Mouse (Mus musculus): Measurements from ENCODE around the gene Olfr1302. TPM values are rescaled to one million over a fixed set of nuclear protein-coding genes. Genes with fewer than 3 reads are reported as not detected.

Olfr1302 gene
- not detected for total RNA-seq (2021)
- long read RNA-seq, experiment 1: 0 reads
- long read RNA-seq, experiment 2: 0 reads

DNA sequence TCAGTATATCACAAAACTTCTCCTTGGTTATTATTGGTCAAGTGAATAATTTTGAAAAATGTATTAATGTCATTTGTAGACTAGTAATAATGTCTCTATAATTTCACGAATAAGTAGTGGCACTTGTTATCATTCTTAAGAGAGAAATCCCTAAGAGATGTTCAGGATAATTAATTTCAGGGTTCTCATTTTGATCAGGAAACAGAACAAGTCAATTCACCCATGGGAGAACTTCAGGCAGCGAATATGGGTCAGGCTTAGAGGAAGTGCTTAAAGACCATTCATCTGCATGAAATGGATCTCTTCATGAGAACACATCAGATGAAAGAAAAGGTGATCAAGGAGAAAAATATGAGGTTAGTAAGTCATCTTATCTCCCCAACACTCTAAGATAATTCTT lies at the start of gene Olfr1302:
Gene Olfr1302 (plus strand): TSS at position 301 of the 400 bp plus-strand sequence.
- no peak for DNase-seq
- intact Hi-C loops (cut with DNase I): no loop called here

- intact Hi-C loops (cut with DNase I): no loop called here
- no peak for DNase-seq
These were observed 26.5 kb upstream of the Olfr1302 start, which contains the start of gene Olfr1301 for GRCm38 (mm10) chr2:111750706-111751105. Olfr1301 (plus strand) TSS chr2:111751006.

- intact Hi-C loops (cut with DNase I): no loop called here
- DNase-seq: no peak
These were observed 35.7 kb downstream of the Olfr1302 start for GRCm38 (mm10) chr2:111812936-111813335.

GRCm38 (mm10) chr2:111820240-111820639 lies 43.0 kb downstream of the Olfr1302 start, which contains the start of gene Olfr1303:
Olfr1303 (minus strand) TSS chr2:111820340.
- no peak for DNase-seq
- intact Hi-C loops (cut with DNase I): no loop called here

Other genes with a start within 250 kb of the Olfr1302 start
- gene Olfr1294, start 237.1 kb upstream of the Olfr1302 start, total RNA-seq (2021): not detected
- not detected for gene Olfr1295, start 207.7 kb upstream of the Olfr1302 start, total RNA-seq (2021)
- gene Olfr1297, start 150.9 kb upstream of the Olfr1302 start, total RNA-seq (2021): not detected
- gene Olfr1298, start 128.2 kb upstream of the Olfr1302 start, total RNA-seq (2021): not detected
- gene Olfr1299, start 116.0 kb upstream of the Olfr1302 start, total RNA-seq (2021): not detected
- not detected for gene Olfr1301, start 26.4 kb upstream of the Olfr1302 start, total RNA-seq (2021)
- not detected for gene Olfr1303, start 42.9 kb downstream of the Olfr1302 start, total RNA-seq (2021)
- not detected for gene Olfr1305, start 99.7 kb downstream of the Olfr1302 start, total RNA-seq (2021)
- gene Olfr1306, start 138.8 kb downstream of the Olfr1302 start, total RNA-seq (2021): not detected
- gene Olfr1307, start 172.0 kb downstream of the Olfr1302 start, total RNA-seq (2021): under 1 TPM; 0.02 TPM
- not detected for gene Olfr1308, start 187.5 kb downstream of the Olfr1302 start, total RNA-seq (2021)
- not detected for gene Olfr1309, start 212.9 kb downstream of the Olfr1302 start, total RNA-seq (2021)
- not detected for gene Olfr1310, start 235.3 kb downstream of the Olfr1302 start, total RNA-seq (2021)
- gene Olfr1311, start 247.0 kb downstream of the Olfr1302 start, total RNA-seq (2021): not detected